ENCODE assay signal across 9 mouse cellular contexts in genomic region chr5:134747947-134748618, GRCm38 (mm10). TPM values are rescaled to one million over a fixed set of nuclear protein-coding genes. Genes with fewer than 3 reads are reported as not detected.
DNase-seq lines count a peak whose midpoint lies in the region; ATAC-seq and TF ChIP-seq lines count a peak whose summit lies in the region.
"Had no signal": no experiment of that assay in that cellular context is flagged by ENCODE, and none has a peak within 500 bp of the region (broad histone marks: within the 10 kb centered on the region; RNA-seq: fewer than 3 reads in every experiment).

No protein-coding gene starts in this region.

- H3K9me3 ChIP-seq in ES-E14 (ENCODE audit: control insufficient read depth, insufficient read depth, low read depth, low read length): no peaks in the 10 kb centered on the region
- H3K9me3 ChIP-seq in heart, embryonic 14.5 days (ENCODE audit: control insufficient read depth, low read length): no peaks in the 10 kb centered on the region
- H3K9me3 ChIP-seq in kidney, postnatal 0 days (replicated peaks; ENCODE audit: low read length): no peaks in the 10 kb centered on the region
- H3K9me3 ChIP-seq: liver, embryonic 15.5 days had no signal

- no peaks in the 10 kb centered on the region for H3K79me2 ChIP-seq in liver, adult 2 months (ENCODE audit: control insufficient read depth, insufficient read depth, low read length)

- WGBS in heart, embryonic 14.5 days: 43% methylated on average over 6 of the region's 6 CpGs
- WGBS in kidney, postnatal 0 days: 44% methylated on average over 6 of the region's 6 CpGs
- 57% methylated on average over 6 of the region's 6 CpGs for WGBS in liver, adult 2 months

- ATAC-seq in heart, embryonic 14.5 days (ENCODE audit: insufficient number of reproducible peaks, insufficient read depth, low FRiP score, low read depth): no peak; the same call in 1 of the 2 replicates
- peak; percentile 46; the same call in 1 of the 2 replicates for ATAC-seq in kidney, postnatal 0 days (replicated peaks; ENCODE audit: low FRiP score, low read depth)

- peak; percentile 78 for TF ChIP-seq CTCF in brain, embryonic 14.5 days (IDR thresholded peaks at IDR 0.05; ENCODE audit: borderline replicate concordance, extremely low read depth, insufficient read depth, insufficient read length)
- peak; percentile 52; the same call in 1 of the 2 replicates for TF ChIP-seq CTCF in embryonic fibroblast, embryonic 13.5 days (IDR thresholded peaks at IDR 0.05; ENCODE audit: borderline replicate concordance, insufficient read depth, low read length)
- peak; percentile 95 for TF ChIP-seq CTCF in kidney, postnatal 0 days (IDR thresholded peaks at IDR 0.05; ENCODE audit: low read depth)
- TF ChIP-seq CTCF in liver, adult 2 months (IDR thresholded peaks at IDR 0.05; ENCODE audit: low read depth, low read length): peak; percentile 87

- H3K9ac ChIP-seq in ES-E14 (ENCODE audit: insufficient read depth, low read depth, low read length, poor library complexity, severe bottlenecking): no peak overlapping the region
- no peak overlapping the region for H3K9ac ChIP-seq in heart, embryonic 14.5 days (ENCODE audit: low read length)
- H3K9ac ChIP-seq in kidney, postnatal 0 days (ENCODE audit: low read depth, low read length): no peak overlapping the region
- no peak overlapping the region for H3K9ac ChIP-seq in liver, adult 2 months (ENCODE audit: low read depth, low read length)
- H3K9ac ChIP-seq: liver, embryonic 15.5 days had no signal

- H3K27me3 ChIP-seq in heart, embryonic 14.5 days (ENCODE audit: control insufficient read depth, insufficient read depth, low read length): peaks cover 14% of the 10 kb centered on the region
- H3K27me3 ChIP-seq in kidney, postnatal 0 days (ENCODE audit: insufficient read depth, low read length): no peaks in the 10 kb centered on the region
- no peaks in the 10 kb centered on the region for H3K27me3 ChIP-seq in liver, adult 2 months (ENCODE audit: control insufficient read depth, insufficient read depth, low read length)

- H3K27ac ChIP-seq in ES-E14 (ENCODE audit: insufficient read depth, low read depth, low read length, poor library complexity, severe bottlenecking): no peak overlapping the region
- H3K27ac ChIP-seq in embryonic fibroblast, embryonic 13.5 days (ENCODE audit: insufficient read depth, low read length): peak overlapping the region; percentile 51; the same call in 1 of the 2 replicates
- H3K27ac ChIP-seq in heart, embryonic 14.5 days (replicated peaks in 1 of 2; ENCODE audit: control insufficient read depth in 1 of 2, insufficient read depth in 1 of 2, low read depth in 2 of 2, low read length in 2 of 2): peak overlapping the region; percentile 18 to 54
- H3K27ac ChIP-seq in kidney, postnatal 0 days: peak overlapping the region; percentile 54; the same call in 1 of the 2 replicates
- peak overlapping the region; percentile 23; the same call in 1 of the 2 replicates for H3K27ac ChIP-seq in liver, adult 2 months (replicated peaks; ENCODE audit: insufficient read depth, low read depth, low read length)
- H3K27ac ChIP-seq: liver, embryonic 15.5 days had no signal

- TF ChIP-seq POLR2A in brain, embryonic 14.5 days (IDR thresholded peaks at IDR 0.05; ENCODE audit: borderline replicate concordance, extremely low read depth, insufficient read depth, insufficient read length, poor library complexity, severe bottlenecking): no peak
- no peak for TF ChIP-seq POLR2A in embryonic fibroblast, embryonic 13.5 days (IDR thresholded peaks at IDR 0.05; ENCODE audit: low read depth, low read length)
- no peak for TF ChIP-seq POLR2A in liver, adult 2 months (IDR thresholded peaks at IDR 0.05; ENCODE audit: extremely low read depth, insufficient read depth, low read length)

- peak overlapping the region; percentile 78 for H3K4me2 ChIP-seq in heart, embryonic 14.5 days (ENCODE audit: low read length)
- peak overlapping the region; percentile 71 for H3K4me2 ChIP-seq in kidney, postnatal 0 days (ENCODE audit: low read length)

- no peaks in the 10 kb centered on the region for H3K36me3 ChIP-seq in ES-E14 (ENCODE audit: control insufficient read depth, insufficient read depth, low read length, poor library complexity, severe bottlenecking)
- H3K36me3 ChIP-seq in heart, embryonic 14.5 days (ENCODE audit: control insufficient read depth, insufficient read depth, low read length): no peaks in the 10 kb centered on the region
- H3K36me3 ChIP-seq in kidney, postnatal 0 days (ENCODE audit: insufficient read depth, low read length): no peaks in the 10 kb centered on the region
- H3K36me3 ChIP-seq in liver, adult 2 months (ENCODE audit: control insufficient read depth, insufficient read depth, low read length): no peaks in the 10 kb centered on the region
- H3K36me3 ChIP-seq: liver, embryonic 15.5 days had no signal

- H3K4me3 ChIP-seq in ES-E14 (ENCODE audit: insufficient read depth in 1 of 2, low read depth in 1 of 2, low read length in 2 of 2, poor library complexity in 1 of 2, severe bottlenecking in 1 of 2): no peak overlapping the region
- no peak overlapping the region for H3K4me3 ChIP-seq in embryonic fibroblast, embryonic 13.5 days (ENCODE audit: insufficient read depth, low read length)
- H3K4me3 ChIP-seq in heart, embryonic 14.5 days (ENCODE audit: control insufficient read depth in 1 of 2, insufficient read depth in 1 of 2, low read depth in 1 of 2, low read length in 2 of 2): peak overlapping the region in 1 of 2 experiments; percentile 45; a peak in 1 of 4 replicates
- H3K4me3 ChIP-seq in kidney, postnatal 0 days (replicated peaks; ENCODE audit: low read depth, low read length): no peak overlapping the region
- no peak overlapping the region for H3K4me3 ChIP-seq in liver, adult 2 months (ENCODE audit: insufficient read depth, low read depth, low read length)
- H3K4me3 ChIP-seq: liver, embryonic 15.5 days had no signal

- peak; percentile 52 for DNase-seq in ES-E14 (ENCODE audit: low read depth, low spot score)
- DNase-seq in brain, embryonic 14.5 days (ENCODE audit: low read depth): peak; percentile 78
- DNase-seq in kidney, postnatal 0 days (ENCODE audit: low spot score): peak; percentile 90
- DNase-seq in liver, adult 2 months (ENCODE audit: extremely low read depth, low read depth, low spot score): peak; percentile 35
- peak; percentile 66 for DNase-seq in neural tube, embryonic 10.5 days (ENCODE audit: extremely low spot score, low spot score)
- peak; percentile 24 to 25 for DNase-seq in thymus, postnatal 36 days

- H3K4me1 ChIP-seq in ES-E14 (ENCODE audit: control insufficient read depth in 2 of 2, insufficient read depth in 2 of 2, low read length in 2 of 2, poor library complexity in 1 of 2): peaks cover 0 to 10% of the 10 kb centered on the region in 2 experiments; a peak in 1 of 4 replicates
- H3K4me1 ChIP-seq in embryonic fibroblast, embryonic 13.5 days (ENCODE audit: control insufficient read depth, insufficient read depth, low read length): no peaks in the 10 kb centered on the region
- peaks cover 8 to 13% of the 10 kb centered on the region in 2 experiments for H3K4me1 ChIP-seq in heart, embryonic 14.5 days (ENCODE audit: control insufficient read depth in 2 of 2, insufficient read depth in 2 of 2, low read length in 2 of 2)
- no peaks in the 10 kb centered on the region; the same call in 1 of the 2 replicates for H3K4me1 ChIP-seq in kidney, postnatal 0 days (replicated peaks; ENCODE audit: insufficient read depth, low read length)
- H3K4me1 ChIP-seq in liver, adult 2 months (ENCODE audit: control insufficient read depth, insufficient read depth, low read length): peaks cover 4% of the 10 kb centered on the region; the same call in 1 of the 2 replicates

- in situ Hi-C loops in ES-E14 (cut with MboI; ENCODE audit: low sequenced_read_pairs in 2 of 2, unreplicated experiment in 2 of 2): no loop called here

TF ChIP-seq in ES-E14, 5 proteins besides CTCF, POLR2A, EP300 and RAD21:
- TF ChIP-seq MAFK (IDR thresholded peaks at IDR 0.05; ENCODE audit: insufficient read depth, low read depth, low read length) (no peak), CHD2 (IDR thresholded peaks at IDR 0.05; ENCODE audit: low read depth, low read length) (no peak), HCFC1 (IDR thresholded peaks at IDR 0.05; ENCODE audit: borderline replicate concordance, insufficient read depth, low read length) (no peak), ZC3H11A (IDR thresholded peaks at IDR 0.05; ENCODE audit: borderline replicate concordance, low read depth, low read length) (no peak), ZNF384 (IDR thresholded peaks at IDR 0.05; ENCODE audit: low read depth, low read length) (no peak)
TF ChIP-seq in ES-E14: peak in this region for 0.

RNA-seq across cellular contexts. Expression of gene Eln, which starts 1.0 kb away (rescaled TPM):
- total RNA-seq in ES-E14 (2012; rRNA removed): 0.85 and 0.98 TPM in 2 replicates
- 21.6 and 29.1 TPM in 2 replicates for polyA plus RNA-seq in brain, embryonic 14.5 days (2012; rRNA removed)
- 57.9 and 265 TPM in 2 replicates for polyA plus RNA-seq in embryonic fibroblast, embryonic 13.5 days (2011; ENCODE audit: insufficient read length, low read depth, missing spikeins)
- 202 and 337 TPM in 2 replicates for polyA plus RNA-seq in heart, embryonic 14.5 days (2014; fragmentation: Nextera tagmentation; extraction: Ambion mirVana)
- 77.7 and 78.9 TPM in 2 replicates for polyA plus RNA-seq in kidney, postnatal 0 days (2015; fragmentation: Nextera tagmentation; extraction: Ambion mirVana)
- 0.37 and 0.60 TPM in 2 replicates for total RNA-seq in liver, adult 2 months (2014; rRNA removed)
- 4.0 and 5.2 TPM in 2 replicates for polyA plus RNA-seq in liver, adult 2 months (2012; rRNA removed)

RNA-seq across cellular contexts. Expression of gene Limk1, which starts 59.7 kb away (rescaled TPM):
- total RNA-seq in ES-E14 (2012; rRNA removed): 14.0 and 15.9 TPM in 2 replicates
- polyA plus RNA-seq in brain, embryonic 14.5 days (2012; rRNA removed): 63.4 and 89.3 TPM in 2 replicates
- 16.5 and 18.0 TPM in 2 replicates for polyA plus RNA-seq in embryonic fibroblast, embryonic 13.5 days (2011; ENCODE audit: insufficient read length, low read depth, missing spikeins)
- polyA plus RNA-seq in heart, embryonic 14.5 days (2014; fragmentation: Nextera tagmentation; extraction: Ambion mirVana): 3.6 TPM in 2 replicates
- 3.4 and 3.6 TPM in 2 replicates for polyA plus RNA-seq in kidney, postnatal 0 days (2015; fragmentation: Nextera tagmentation; extraction: Ambion mirVana)
- total RNA-seq in liver, adult 2 months (2014; rRNA removed): 0.83 and 1.1 TPM in 2 replicates
- 2.1 and 2.7 TPM in 2 replicates for polyA plus RNA-seq in liver, adult 2 months (2012; rRNA removed)

Comparison
In these comparisons a context has a peak if more than half of its experiments do, and no peak if none do; other contexts are left out.
1. DNase-seq: peak in every context shown above with its lines; median percentile 90 in kidney, postnatal 0 days; 78 in brain, embryonic 14.5 days; 66 in neural tube, embryonic 10.5 days; 52 in ES-E14; 35 in liver, adult 2 months; 24 in thymus, postnatal 36 days.